ENCODE assay signal across 17 mouse cellular contexts in the genomic region with DNA sequence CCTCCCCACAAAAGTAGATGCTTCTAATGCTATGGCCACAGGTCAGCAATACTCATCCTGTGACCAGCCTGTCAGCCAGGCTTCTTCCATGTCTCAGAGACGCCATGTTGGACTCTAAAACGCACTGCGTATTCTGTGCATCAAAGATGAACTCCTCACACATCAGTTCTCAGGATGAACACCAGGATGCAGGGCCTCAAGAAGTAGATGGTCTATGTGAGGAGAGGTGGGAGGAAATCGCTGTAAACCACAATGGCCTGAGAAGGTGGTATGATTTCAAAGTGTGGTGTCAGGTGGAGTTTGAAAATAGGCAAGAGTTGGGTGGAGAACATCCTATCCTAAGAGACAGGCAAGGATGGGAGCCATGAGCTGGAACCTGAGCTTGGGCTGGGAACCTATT. TPM values are rescaled to one million over a fixed set of nuclear protein-coding genes. Genes with fewer than 3 reads are reported as not detected.
DNase-seq lines count a peak whose midpoint lies in the region; ATAC-seq and TF ChIP-seq lines count a peak whose summit lies in the region.
"Had no signal": no experiment of that assay in that cellular context is flagged by ENCODE, and none has a peak within 500 bp of the region (broad histone marks: within the 10 kb centered on the region; RNA-seq: fewer than 3 reads in every experiment).

No protein-coding gene starts in this region.

- no peaks in the 10 kb centered on the region for H3K36me3 ChIP-seq in heart, embryonic 13.5 days
- H3K36me3 ChIP-seq in midbrain, embryonic 10.5 days = no peaks in the 10 kb centered on the region
- no peaks in the 10 kb centered on the region for H3K36me3 ChIP-seq in midbrain, embryonic 15.5 days (replicated peaks)
- H3K36me3 ChIP-seq in liver, embryonic 13.5 days = no peaks in the 10 kb centered on the region
- H3K36me3 ChIP-seq: heart, embryonic 10.5 days had no signal

- H3K9ac ChIP-seq in heart, embryonic 13.5 days = no peak overlapping the region
- H3K9ac ChIP-seq in midbrain, embryonic 15.5 days = no peak overlapping the region
- H3K9ac ChIP-seq in liver, embryonic 13.5 days = no peak overlapping the region

- no peak for TF ChIP-seq POLR2A in bone marrow, adult 2 months (IDR thresholded peaks at IDR 0.05; ENCODE audit: borderline replicate concordance, control insufficient read depth, low read depth, low read length)

- 90% methylated on average over 4 of the region's 4 CpGs for WGBS in heart, embryonic 13.5 days
- 90% methylated on average over 4 of the region's 4 CpGs for WGBS in midbrain, embryonic 10.5 days
- 89% methylated on average over 4 of the region's 4 CpGs for WGBS in midbrain, embryonic 15.5 days
- 74% methylated on average over 4 of the region's 4 CpGs for WGBS in bone marrow, adult 2 months
- WGBS in liver, embryonic 13.5 days (ENCODE audit: insufficient replicate concordance) = 75% methylated on average over 4 of the region's 4 CpGs

- intact Hi-C loops in heart, postnatal 25 days (cut with DNase I) = loop anchor here (5.0 kb wide), 2 partner anchors 116 to 331 kb away; no protein-coding TSS in a partner anchor

- no peaks in the 10 kb centered on the region for H3K9me3 ChIP-seq in heart, embryonic 13.5 days
- no peaks in the 10 kb centered on the region for H3K9me3 ChIP-seq in midbrain, embryonic 10.5 days (replicated peaks)
- no peaks in the 10 kb centered on the region for H3K9me3 ChIP-seq in midbrain, embryonic 15.5 days
- no peaks in the 10 kb centered on the region for H3K9me3 ChIP-seq in liver, embryonic 13.5 days (replicated peaks)
- H3K9me3 ChIP-seq: heart, embryonic 10.5 days; megakaryocyte, embryonic 14.5 days had no signal

- peaks cover 19% of the 10 kb centered on the region for H3K4me1 ChIP-seq in heart, embryonic 13.5 days
- peaks cover 38% of the 10 kb centered on the region for H3K4me1 ChIP-seq in midbrain, embryonic 10.5 days
- H3K4me1 ChIP-seq in midbrain, embryonic 15.5 days = peaks cover 23% of the 10 kb centered on the region
- peaks cover 2% of the 10 kb centered on the region; the same call in 1 of the 2 replicates for H3K4me1 ChIP-seq in bone marrow, adult 2 months (ENCODE audit: control insufficient read depth, insufficient read depth, low read length)
- peaks cover 39% of the 10 kb centered on the region for H3K4me1 ChIP-seq in liver, embryonic 13.5 days (replicated peaks)

- no peak for DNase-seq in heart, postnatal 25 days (ENCODE audit: low spot score)
- DNase-seq in midbrain, embryonic 10.5 days (ENCODE audit: low spot score) = no peak
- no peak for DNase-seq in liver, embryonic 13.5 days
- no peak for DNase-seq in B cell, adult 2 months
- DNase-seq: cerebellum, adult 8-10 months; forebrain, postnatal 0 days; gastrocnemius, adult 2 months; heart, postnatal 4 days; layer of hippocampus, postnatal 36 days; left cerebral cortex, postnatal 4 days had no signal

- H3K27me3 ChIP-seq in heart, embryonic 13.5 days (replicated peaks) = peaks cover 19% of the 10 kb centered on the region
- no peaks in the 10 kb centered on the region for H3K27me3 ChIP-seq in midbrain, embryonic 10.5 days (ENCODE audit: low read depth, poor library complexity, severe bottlenecking)
- H3K27me3 ChIP-seq in midbrain, embryonic 15.5 days (replicated peaks) = no peaks in the 10 kb centered on the region
- no peaks in the 10 kb centered on the region for H3K27me3 ChIP-seq in liver, embryonic 13.5 days

- H3K27ac ChIP-seq in heart, embryonic 13.5 days (replicated peaks) = no peak overlapping the region
- H3K27ac ChIP-seq in midbrain, embryonic 10.5 days (replicated peaks) = peak overlapping the region; percentile 97; the same call in 1 of the 2 replicates
- H3K27ac ChIP-seq in midbrain, embryonic 15.5 days = no peak overlapping the region
- H3K27ac ChIP-seq in bone marrow, adult 2 months (ENCODE audit: control insufficient read depth, insufficient read depth, low read depth, low read length, poor library complexity) = peak overlapping the region; percentile 79; the same call in 1 of the 2 replicates
- H3K27ac ChIP-seq in liver, embryonic 13.5 days = no peak overlapping the region
- H3K27ac ChIP-seq: gastrocnemius, adult 2 months had no signal

- no peak for ATAC-seq in heart, embryonic 13.5 days (ENCODE audit: extremely low read depth, insufficient number of reproducible peaks, low FRiP score, low TSS enrichment)
- ATAC-seq in midbrain, embryonic 15.5 days (replicated peaks) = no peak
- no peak for ATAC-seq in liver, embryonic 13.5 days (ENCODE audit: low read depth)
- ATAC-seq in inflammation-experienced regulatory T-cells, adult 6 months = no peak
- ATAC-seq: intestine, postnatal 0 days had no signal

- no peak overlapping the region for H3K4me3 ChIP-seq in heart, embryonic 13.5 days
- 0 out of 2 replicates have a peak overlapping the region, but pooled peaks have one; percentile 88 for H3K4me3 ChIP-seq in midbrain, embryonic 10.5 days
- no peak overlapping the region for H3K4me3 ChIP-seq in midbrain, embryonic 15.5 days
- H3K4me3 ChIP-seq in bone marrow, adult 2 months (replicated peaks; ENCODE audit: control insufficient read depth, low read depth, low read length) = no peak overlapping the region
- H3K4me3 ChIP-seq in liver, embryonic 13.5 days (replicated peaks) = 0 out of 2 replicates have a peak overlapping the region, but pooled peaks have one; percentile 82

- TF ChIP-seq CTCF in bone marrow, adult 2 months (IDR thresholded peaks at IDR 0.05; ENCODE audit: control insufficient read depth, insufficient read depth, low read length) = no peak

- peak overlapping the region; percentile 100 for H3K4me2 ChIP-seq in heart, embryonic 13.5 days
- H3K4me2 ChIP-seq in midbrain, embryonic 15.5 days = no peak overlapping the region
- H3K4me2 ChIP-seq in liver, embryonic 13.5 days = peak overlapping the region; percentile 99

RNA-seq across cellular contexts. Expression of gene Iqgap2, which starts 1.4 kb away (rescaled TPM):
- 3.6 and 4.5 TPM in 2 replicates for polyA plus RNA-seq in heart, embryonic 13.5 days (2015; fragmentation: Nextera tagmentation; extraction: Ambion mirVana)
- 1 to 10 TPM; 3.0 TPM for total RNA-seq in heart, postnatal 25 days (2021)
- 13.9 and 15.9 TPM in 2 replicates for polyA plus RNA-seq in midbrain, embryonic 10.5 days (2016; fragmentation: Nextera tagmentation; extraction: Ambion mirVana)
- polyA plus RNA-seq in midbrain, embryonic 15.5 days (2015; fragmentation: Nextera tagmentation; extraction: Ambion mirVana) = 3.4 and 3.8 TPM in 2 replicates
- 15.5 TPM in 2 replicates for polyA plus RNA-seq in bone marrow, adult 2 months (2011; ENCODE audit: insufficient read depth, insufficient read length, low replicate concordance, missing spikeins)
- polyA plus RNA-seq in liver, embryonic 13.5 days (2015; fragmentation: Nextera tagmentation; extraction: Ambion mirVana) = 11.9 and 14.5 TPM in 2 replicates
- polyA plus RNA-seq in inflammation-experienced regulatory T-cells, adult 6 months (2017; shearing (Covaris generic)) = 10 to 100 TPM; 12.7 to 20.0 (median 13.9) TPM

Comparison
In these comparisons a context has a peak if more than half of its experiments do, and no peak if none do; other contexts are left out.
1. H3K27ac ChIP-seq: peak in midbrain, embryonic 10.5 days (single experiment) and bone marrow, adult 2 months (single experiment); none in heart, embryonic 13.5 days (single experiment), midbrain, embryonic 15.5 days (single experiment) and liver, embryonic 13.5 days (single experiment).
2. H3K4me3 ChIP-seq: peak in midbrain, embryonic 10.5 days (single experiment) and liver, embryonic 13.5 days (single experiment); none in heart, embryonic 13.5 days (single experiment), midbrain, embryonic 15.5 days (single experiment) and bone marrow, adult 2 months (single experiment).